Mouse (Mus musculus) stomach, postnatal 0 days (tissue): ENCODE results near the gene Tmem178b.

Source experiments
- CTCF ChIP-seq: IDR thresholded peaks from 2 replicates; pipeline ENCODE4 v1.5.1; 2016; ENCODE audit warnings: antibody characterized with exemption, low read depth, mild to moderate bottlenecking, moderate library complexity
- EP300 ChIP-seq: optimal IDR thresholded peaks from 2 replicates; pipeline ENCODE3; 2016; ENCODE audit warnings: antibody characterized with exemption

- no peak for TF ChIP-seq CTCF
- TF ChIP-seq EP300, result no peak
Measured at GRCm38 (mm10) chr6:39843698-39844342, 29.3 kb upstream of the Tmem178b start.
